Mouse (Mus musculus): Measurements from ENCODE around the gene Map2. TPM values are rescaled to one million over a fixed set of nuclear protein-coding genes. Genes with fewer than 3 reads are reported as not detected.

Map2 gene
- polyA plus RNA-seq, 1 experiment: 18.3 TPM

- Histone ChIP-seq H3K27ac (ENCODE audit: insufficient read depth, low read length) (no peak overlapping the region), H3K27me3 (ENCODE audit: control insufficient read depth, insufficient read depth, low read length, poor library complexity, severe bottlenecking) (no peaks in the 10 kb centered on the region), H3K36me3 (ENCODE audit: control insufficient read depth, insufficient read depth, low read length, poor library complexity, severe bottlenecking) (no peaks in the 10 kb centered on the region), H3K9me3 (replicated peaks; ENCODE audit: control insufficient read depth, insufficient read depth, low read length, poor library complexity, severe bottlenecking) (no peaks in the 10 kb centered on the region), H3K4me3 (ENCODE audit: low read depth, low read length) (no peak overlapping the region), H3K9ac (ENCODE audit: low read depth, poor library complexity, severe bottlenecking) (no peak overlapping the region), H3K4me1 (ENCODE audit: control insufficient read depth, insufficient read depth, low read length) (no peaks in the 10 kb centered on the region)
- TF ChIP-seq POLR2A (IDR thresholded peaks at IDR 0.05; ENCODE audit: insufficient read depth, low read length) (no peak), EP300 (IDR thresholded peaks at IDR 0.05; ENCODE audit: insufficient read depth, low read depth, low read length) (no peak), CTCF (IDR thresholded peaks at IDR 0.05; ENCODE audit: low read depth, low read length) (no peak)
Observed at GRCm38 (mm10) chr1:66348404-66349165, 173.5 kb downstream of the Map2 start.

- no peak overlapping the region for H3K9ac ChIP-seq (ENCODE audit: low read depth, poor library complexity, severe bottlenecking)
- no peak overlapping the region for H3K4me3 ChIP-seq (ENCODE audit: low read depth, low read length)
- H3K27me3 ChIP-seq (ENCODE audit: control insufficient read depth, insufficient read depth, low read length, poor library complexity, severe bottlenecking): no peaks in the 10 kb centered on the region
- H3K27ac ChIP-seq (ENCODE audit: insufficient read depth, low read length): no peak overlapping the region
- TF ChIP-seq EP300 (IDR thresholded peaks at IDR 0.05; ENCODE audit: insufficient read depth, low read depth, low read length): no peak
- TF ChIP-seq CTCF (IDR thresholded peaks at IDR 0.05; ENCODE audit: low read depth, low read length): no peak
- no peak for TF ChIP-seq POLR2A (IDR thresholded peaks at IDR 0.05; ENCODE audit: insufficient read depth, low read length)
- H3K36me3 ChIP-seq (ENCODE audit: control insufficient read depth, insufficient read depth, low read length, poor library complexity, severe bottlenecking): no peaks in the 10 kb centered on the region
- no peaks in the 10 kb centered on the region for H3K4me1 ChIP-seq (ENCODE audit: control insufficient read depth, insufficient read depth, low read length)
- H3K9me3 ChIP-seq (replicated peaks; ENCODE audit: control insufficient read depth, insufficient read depth, low read length, poor library complexity, severe bottlenecking): no peaks in the 10 kb centered on the region
Observed at GRCm38 (mm10) chr1:66349166-66349835, 174.2 kb downstream of the Map2 start.

GRCm38 (mm10) chr1:66351366-66351765 is 176.3 kb downstream of the Map2 start:
- Histone ChIP-seq H3K36me3 (ENCODE audit: control insufficient read depth, insufficient read depth, low read length, poor library complexity, severe bottlenecking) (no peaks in the 10 kb centered on the region), H3K9ac (ENCODE audit: low read depth, poor library complexity, severe bottlenecking) (no peak overlapping the region), H3K9me3 (replicated peaks; ENCODE audit: control insufficient read depth, insufficient read depth, low read length, poor library complexity, severe bottlenecking) (no peaks in the 10 kb centered on the region), H3K4me1 (ENCODE audit: control insufficient read depth, insufficient read depth, low read length) (no peaks in the 10 kb centered on the region), H3K27me3 (ENCODE audit: control insufficient read depth, insufficient read depth, low read length, poor library complexity, severe bottlenecking) (no peaks in the 10 kb centered on the region), H3K4me3 (ENCODE audit: low read depth, low read length) (no peak overlapping the region), H3K27ac (ENCODE audit: insufficient read depth, low read length) (no peak overlapping the region)
- no peak for TF ChIP-seq POLR2A (IDR thresholded peaks at IDR 0.05; ENCODE audit: insufficient read depth, low read length)
- TF ChIP-seq CTCF (IDR thresholded peaks at IDR 0.05; ENCODE audit: low read depth, low read length): no peak
- no peak for TF ChIP-seq EP300 (IDR thresholded peaks at IDR 0.05; ENCODE audit: insufficient read depth, low read depth, low read length)

- H3K9me3 ChIP-seq (replicated peaks; ENCODE audit: control insufficient read depth, insufficient read depth, low read length, poor library complexity, severe bottlenecking): no peaks in the 10 kb centered on the region
- no peak overlapping the region for H3K9ac ChIP-seq (ENCODE audit: low read depth, poor library complexity, severe bottlenecking)
- no peaks in the 10 kb centered on the region for H3K36me3 ChIP-seq (ENCODE audit: control insufficient read depth, insufficient read depth, low read length, poor library complexity, severe bottlenecking)
- H3K4me1 ChIP-seq (ENCODE audit: control insufficient read depth, insufficient read depth, low read length): no peaks in the 10 kb centered on the region
- no peak overlapping the region for H3K27ac ChIP-seq (ENCODE audit: insufficient read depth, low read length)
- no peaks in the 10 kb centered on the region for H3K27me3 ChIP-seq (ENCODE audit: control insufficient read depth, insufficient read depth, low read length, poor library complexity, severe bottlenecking)
- TF ChIP-seq EP300 (IDR thresholded peaks at IDR 0.05; ENCODE audit: insufficient read depth, low read depth, low read length) (no peak), CTCF (IDR thresholded peaks at IDR 0.05; ENCODE audit: low read depth, low read length) (no peak), POLR2A (IDR thresholded peaks at IDR 0.05; ENCODE audit: insufficient read depth, low read length) (no peak)
- H3K4me3 ChIP-seq (ENCODE audit: low read depth, low read length): no peak overlapping the region
Observed at GRCm38 (mm10) chr1:66361799-66362198, 186.7 kb downstream of the Map2 start.

- no peak for TF ChIP-seq POLR2A (IDR thresholded peaks at IDR 0.05; ENCODE audit: insufficient read depth, low read length)
- TF ChIP-seq CTCF (IDR thresholded peaks at IDR 0.05; ENCODE audit: low read depth, low read length): no peak
- no peak for TF ChIP-seq EP300 (IDR thresholded peaks at IDR 0.05; ENCODE audit: insufficient read depth, low read depth, low read length)
- H3K9ac ChIP-seq (ENCODE audit: low read depth, poor library complexity, severe bottlenecking): no peak overlapping the region
- no peak overlapping the region for H3K27ac ChIP-seq (ENCODE audit: insufficient read depth, low read length)
- H3K27me3 ChIP-seq (ENCODE audit: control insufficient read depth, insufficient read depth, low read length, poor library complexity, severe bottlenecking): no peaks in the 10 kb centered on the region
- no peak overlapping the region for H3K4me3 ChIP-seq (ENCODE audit: low read depth, low read length)
- H3K4me1 ChIP-seq (ENCODE audit: control insufficient read depth, insufficient read depth, low read length): no peaks in the 10 kb centered on the region
- H3K9me3 ChIP-seq (replicated peaks; ENCODE audit: control insufficient read depth, insufficient read depth, low read length, poor library complexity, severe bottlenecking): no peaks in the 10 kb centered on the region
- no peaks in the 10 kb centered on the region for H3K36me3 ChIP-seq (ENCODE audit: control insufficient read depth, insufficient read depth, low read length, poor library complexity, severe bottlenecking)
Observed at GRCm38 (mm10) chr1:66363285-66363684, 188.2 kb downstream of the Map2 start.

- Histone ChIP-seq H3K36me3 (ENCODE audit: control insufficient read depth, insufficient read depth, low read length, poor library complexity, severe bottlenecking) (no peaks in the 10 kb centered on the region), H3K4me3 (ENCODE audit: low read depth, low read length) (no peak overlapping the region), H3K9ac (ENCODE audit: low read depth, poor library complexity, severe bottlenecking) (no peak overlapping the region), H3K27ac (ENCODE audit: insufficient read depth, low read length) (no peak overlapping the region), H3K9me3 (replicated peaks; ENCODE audit: control insufficient read depth, insufficient read depth, low read length, poor library complexity, severe bottlenecking) (no peaks in the 10 kb centered on the region), H3K4me1 (ENCODE audit: control insufficient read depth, insufficient read depth, low read length) (no peaks in the 10 kb centered on the region), H3K27me3 (ENCODE audit: control insufficient read depth, insufficient read depth, low read length, poor library complexity, severe bottlenecking) (no peaks in the 10 kb centered on the region)
- no peak for TF ChIP-seq CTCF (IDR thresholded peaks at IDR 0.05; ENCODE audit: low read depth, low read length)
Observed at GRCm38 (mm10) chr1:66364386-66364785, 189.3 kb downstream of the Map2 start.

All from ES-Bruce4 (cell line).